Mouse (Mus musculus): ENCODE results near the gene Sox21. TPM values are rescaled to one million over a fixed set of nuclear protein-coding genes. Genes with fewer than 3 reads are reported as not detected.

The Sox21 gene
- polyA plus RNA-seq, 1 experiment from 2014 or later, result 6.7 TPM

Small RNAs within 50 kb of the gene (microRNA-seq; reads per million reads assigned to microRNA genes)
- not detected for gene Mir6241

Other genes starting within 250 kb of the Sox21 start
- gene Dct, start 184.8 kb downstream of the Sox21 start, polyA plus RNA-seq (2015; fragmentation: Nextera tagmentation; extraction: Ambion mirVana), result 0.89 and 1.1 TPM in 2 replicates
- gene Tgds, start 104.3 kb downstream of the Sox21 start, polyA plus RNA-seq (2015; fragmentation: Nextera tagmentation; extraction: Ambion mirVana), result 19.6 and 21.3 TPM in 2 replicates
- gene Gpr180, start 99.9 kb downstream of the Sox21 start, polyA plus RNA-seq (2015; fragmentation: Nextera tagmentation; extraction: Ambion mirVana), result 36.2 and 39.8 TPM in 2 replicates
- not detected in 2 replicates for gene Gm9376, start 29.9 kb upstream of the Sox21 start, polyA plus RNA-seq (2015; fragmentation: Nextera tagmentation; extraction: Ambion mirVana)

Measured in hindbrain, embryonic 13.5 days (tissue).